Mouse (Mus musculus) olfactory bulb, adult 2 months (tissue): ENCODE results near the gene Mical1.

Source experiments
- CTCF ChIP-seq: fragments of 200-500 bp; IDR thresholded peaks from 2 replicates; pipeline ENCODE4 v1.5.1; 2012; ENCODE audit warnings: low read depth, mild to moderate bottlenecking, low read length, moderate library complexity; ENCODE audit not compliant: insufficient read depth
- POLR2A ChIP-seq: fragments of 200-500 bp; IDR thresholded peaks from 2 replicates; pipeline ENCODE4 v1.6.1; 2012; ENCODE audit warnings: mild to moderate bottlenecking, low read depth, low read length, moderate library complexity; ENCODE audit not compliant: insufficient read depth

DNA sequence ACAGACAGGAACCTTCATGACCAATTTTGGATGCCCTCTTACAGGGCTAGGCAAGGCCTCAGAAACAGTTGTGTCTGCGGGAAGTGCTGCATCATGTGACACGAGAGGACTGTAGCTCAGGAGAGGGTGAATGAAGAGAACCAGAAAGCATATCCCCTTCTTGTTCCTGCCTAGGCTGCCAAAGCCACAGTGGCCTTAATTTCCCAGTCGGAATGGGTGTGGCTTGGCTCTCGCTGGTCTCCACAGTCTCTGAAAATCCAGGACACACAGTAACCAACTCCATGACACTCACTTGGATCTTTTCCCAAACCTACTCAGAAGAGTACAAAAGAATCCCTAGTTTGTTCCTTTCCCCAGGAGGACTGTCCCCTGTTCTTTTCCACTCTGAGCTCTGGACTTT is 24.8 kb downstream of the Mical1 start:
- TF ChIP-seq POLR2A (no peak), CTCF (no peak)
